Mouse (Mus musculus): ENCODE measurements around the gene Olfr1449.
"Not testable (repeated sequence)": the region's sequence is repeated elsewhere in the genome, so short reads cannot be mapped to it uniquely, and the experiment has no call there.

The Olfr1449 gene

GRCm38 (mm10) chr19:12930540-12930939, at the start of gene Olfr1449:
Gene Olfr1449, plus strand, starts transcription at chr19:12930840.
- DNase-seq (ENCODE audit: low spot score), result no peak

- DNase-seq (ENCODE audit: low spot score), result no peak
These were observed 47.1 kb upstream of the Olfr1449 start, which contains the start of gene Olfr1445 for GRCm38 (mm10) chr19:12883555-12883954. Gene Olfr1445, plus strand, starts transcription at chr19:12883855.

GRCm38 (mm10) chr19:12893424-12893823, 37.2 kb upstream of the Olfr1449 start, which contains the start of gene Olfr1446:
Gene Olfr1446, minus strand, starts transcription at chr19:12893524.
- no peak for DNase-seq (ENCODE audit: low spot score)

GRCm38 (mm10) chr19:12903643-12904042, 27.0 kb upstream of the Olfr1449 start, which contains the start of gene Olfr1447:
Gene Olfr1447, minus strand, starts transcription at chr19:12903743.
- DNase-seq (ENCODE audit: low spot score), result no peak

GRCm38 (mm10) chr19:12924319-12924718, 6.3 kb upstream of the Olfr1449 start, which contains the start of gene Olfr1448:
Gene Olfr1448, minus strand, starts transcription at chr19:12924419.
- DNase-seq (ENCODE audit: low spot score), result no peak

- no peak for DNase-seq (ENCODE audit: low spot score)
These were observed 19.3 kb downstream of the Olfr1449 start, which contains the start of gene Olfr1450 for GRCm38 (mm10) chr19:12949958-12950357. Gene Olfr1450, plus strand, starts transcription at chr19:12950258.

GRCm38 (mm10) chr19:12970082-12970481, 39.4 kb downstream of the Olfr1449 start:
- not testable (repeated sequence) for DNase-seq (ENCODE audit: low spot score)

Measured in embryo, embryonic 10 days (tissue).